Mouse (Mus musculus): ENCODE data around the gene Srcin1. TPM values are rescaled to one million over a fixed set of nuclear protein-coding genes. Genes with fewer than 3 reads are reported as not detected.

Gene Srcin1
- total and polyA plus RNA-seq, 2 experiments from 2014 or later, result 14.3 to 141 TPM

- ATAC-seq (no peak), DNase-seq (ENCODE audit: low spot score) (peak; percentile 63)
- no peak overlapping the region for H3K9ac ChIP-seq (replicated peaks; ENCODE audit: low read length)
- whole genome bisulfite sequencing, result 47% methylated on average over 4 of the region's 4 CpGs
- H3K27me3 ChIP-seq (ENCODE audit: insufficient read depth, low read length), result no peaks in the 10 kb centered on the region
- H3K4me3 ChIP-seq (ENCODE audit: low read length), result no peak overlapping the region
- no peaks in the 10 kb centered on the region for H3K36me3 ChIP-seq (ENCODE audit: insufficient read depth, low read length)
- H3K9me3 ChIP-seq (ENCODE audit: low read length), result no peaks in the 10 kb centered on the region
- H3K27ac ChIP-seq, result 0 out of 2 replicates have a peak overlapping the region, but pooled peaks have one; percentile 49
- H3K4me1 ChIP-seq (ENCODE audit: insufficient read depth, low read length), result peaks cover 8% of the 10 kb centered on the region
- peak; percentile 66 for TF ChIP-seq CTCF (IDR thresholded peaks at IDR 0.05; ENCODE audit: low read depth)
- H3K4me2 ChIP-seq (ENCODE audit: low read depth, low read length), result no peak overlapping the region
Measured at GRCm38 (mm10) chr11:97559549-97559948, 16.4 kb downstream of the Srcin1 start.

- no peaks in the 10 kb centered on the region for H3K36me3 ChIP-seq (ENCODE audit: insufficient read depth, low read length)
- no peak for DNase-seq (ENCODE audit: low spot score)
- H3K27me3 ChIP-seq (ENCODE audit: insufficient read depth, low read length), result no peaks in the 10 kb centered on the region
- H3K9ac ChIP-seq (replicated peaks; ENCODE audit: low read length), result 0 out of 2 replicates have a peak overlapping the region, but pooled peaks have one; percentile 13
- peak overlapping the region; percentile 8; the same call in 1 of the 2 replicates for H3K27ac ChIP-seq
- peaks cover 8% of the 10 kb centered on the region for H3K4me1 ChIP-seq (ENCODE audit: insufficient read depth, low read length)
- no peaks in the 10 kb centered on the region for H3K9me3 ChIP-seq (ENCODE audit: low read length)
- no peak for ATAC-seq
- no peak overlapping the region for H3K4me3 ChIP-seq (ENCODE audit: low read length)
- no peak for TF ChIP-seq CTCF (IDR thresholded peaks at IDR 0.05; ENCODE audit: low read depth)
- WGBS, result 57% methylated on average over 4 of the region's 4 CpGs
- no peak overlapping the region for H3K4me2 ChIP-seq (ENCODE audit: low read depth, low read length)
Measured at GRCm38 (mm10) chr11:97557885-97558284, 18.1 kb downstream of the Srcin1 start.

- H3K4me1 ChIP-seq (ENCODE audit: insufficient read depth, low read length), result peaks cover 8% of the 10 kb centered on the region
Measured at GRCm38 (mm10) chr11:97556569-97557408, 19.2 kb downstream of the Srcin1 start.

GRCm38 (mm10) chr11:97555144-97555543 is 20.8 kb downstream of the Srcin1 start:
- ATAC-seq, result no peak
- WGBS, result 43% methylated on average over 6 of the region's 6 CpGs
- no peaks in the 10 kb centered on the region; the same call in none of the 2 replicates for H3K4me1 ChIP-seq (ENCODE audit: insufficient read depth, low read length)

More at GRCm38 (mm10) chr11:97556569-97557408, 19.2 kb downstream of the Srcin1 start:
- 20% methylated on average over 7 of the region's 7 CpGs for WGBS
- Histone ChIP-seq H3K4me2 (ENCODE audit: low read depth, low read length) (no peak overlapping the region), H3K4me3 (ENCODE audit: low read length) (no peak overlapping the region), H3K9ac (replicated peaks; ENCODE audit: low read length) (no peak overlapping the region), H3K27me3 (ENCODE audit: insufficient read depth, low read length) (no peaks in the 10 kb centered on the region), H3K27ac (peak overlapping the region; percentile 45; the same call in 1 of the 2 replicates), H3K36me3 (ENCODE audit: insufficient read depth, low read length) (no peaks in the 10 kb centered on the region), H3K9me3 (ENCODE audit: low read length) (no peaks in the 10 kb centered on the region)
- ATAC-seq (peak; percentile 31; the same call in 1 of the 2 replicates), DNase-seq (ENCODE audit: low spot score) (peak; percentile 78)
- peak; percentile 73 for TF ChIP-seq CTCF (IDR thresholded peaks at IDR 0.05; ENCODE audit: low read depth)

GRCm38 (mm10) chr11:97552151-97552550 is 23.8 kb downstream of the Srcin1 start:
- WGBS, result 13% methylated on average over 8 of the region's 8 CpGs
- H3K9ac ChIP-seq (replicated peaks; ENCODE audit: low read length), result no peak overlapping the region; the same call in 1 of the 2 replicates

More at GRCm38 (mm10) chr11:97555144-97555543, 20.8 kb downstream of the Srcin1 start:
- H3K27ac ChIP-seq, result no peak overlapping the region
- H3K36me3 ChIP-seq (ENCODE audit: insufficient read depth, low read length), result no peaks in the 10 kb centered on the region
- no peak overlapping the region for H3K4me2 ChIP-seq (ENCODE audit: low read depth, low read length)
- H3K9ac ChIP-seq (replicated peaks; ENCODE audit: low read length), result no peak overlapping the region
- H3K27me3 ChIP-seq (ENCODE audit: insufficient read depth, low read length), result no peaks in the 10 kb centered on the region
- H3K9me3 ChIP-seq (ENCODE audit: low read length), result no peaks in the 10 kb centered on the region
- no peak for DNase-seq (ENCODE audit: low spot score)
- no peak overlapping the region for H3K4me3 ChIP-seq (ENCODE audit: low read length)
- no peak for TF ChIP-seq CTCF (IDR thresholded peaks at IDR 0.05; ENCODE audit: low read depth)

GRCm38 (mm10) chr11:97548757-97549156 is 27.2 kb downstream of the Srcin1 start:
- no peak overlapping the region for H3K27ac ChIP-seq
- no peak overlapping the region for H3K4me2 ChIP-seq (ENCODE audit: low read depth, low read length)
- H3K9me3 ChIP-seq (ENCODE audit: low read length), result no peaks in the 10 kb centered on the region
- no peak for TF ChIP-seq CTCF (IDR thresholded peaks at IDR 0.05; ENCODE audit: low read depth)
- no peaks in the 10 kb centered on the region for H3K36me3 ChIP-seq (ENCODE audit: insufficient read depth, low read length)
- no peak overlapping the region for H3K4me3 ChIP-seq (ENCODE audit: low read length)
- no peak for ATAC-seq
- 0 out of 2 replicates have a peak, but pooled peaks cover 3% of the 10 kb centered on the region for H3K27me3 ChIP-seq (ENCODE audit: insufficient read depth, low read length)
- peaks cover 12% of the 10 kb centered on the region for H3K4me1 ChIP-seq (ENCODE audit: insufficient read depth, low read length)
- H3K9ac ChIP-seq (replicated peaks; ENCODE audit: low read length), result no peak overlapping the region
- no peak for DNase-seq (ENCODE audit: low spot score)
- WGBS, result 70% methylated on average over 8 of the region's 8 CpGs

More at GRCm38 (mm10) chr11:97552151-97552550, 23.8 kb downstream of the Srcin1 start:
- no peak overlapping the region for H3K4me2 ChIP-seq (ENCODE audit: low read depth, low read length)
- no peak for ATAC-seq
- no peaks in the 10 kb centered on the region for H3K27me3 ChIP-seq (ENCODE audit: insufficient read depth, low read length)
- no peaks in the 10 kb centered on the region for H3K36me3 ChIP-seq (ENCODE audit: insufficient read depth, low read length)
- no peak overlapping the region for H3K4me3 ChIP-seq (ENCODE audit: low read length)
- H3K4me1 ChIP-seq (ENCODE audit: insufficient read depth, low read length), result no peaks in the 10 kb centered on the region
- H3K9me3 ChIP-seq (ENCODE audit: low read length), result no peaks in the 10 kb centered on the region
- no peak for DNase-seq (ENCODE audit: low spot score)
- no peak for TF ChIP-seq CTCF (IDR thresholded peaks at IDR 0.05; ENCODE audit: low read depth)
- no peak overlapping the region for H3K27ac ChIP-seq
